Mouse (Mus musculus) bone marrow, adult 2 months (tissue): ENCODE results near the gene Wfdc13.

Source experiments
- CTCF ChIP-seq: fragments of 200-500 bp; IDR thresholded peaks from 2 replicates; pipeline ENCODE4 v1.5.1; 2011; ENCODE audit warnings: low read length, control low read depth; ENCODE audit not compliant: control insufficient read depth, insufficient read depth
- POLR2A ChIP-seq: fragments of 200-500 bp; IDR thresholded peaks from 2 replicates; pipeline ENCODE4 v1.6.1; 2011; ENCODE audit warnings: low read depth, mild to moderate bottlenecking, control low read depth, low read length, borderline replicate concordance; ENCODE audit not compliant: control insufficient read depth

DNA sequence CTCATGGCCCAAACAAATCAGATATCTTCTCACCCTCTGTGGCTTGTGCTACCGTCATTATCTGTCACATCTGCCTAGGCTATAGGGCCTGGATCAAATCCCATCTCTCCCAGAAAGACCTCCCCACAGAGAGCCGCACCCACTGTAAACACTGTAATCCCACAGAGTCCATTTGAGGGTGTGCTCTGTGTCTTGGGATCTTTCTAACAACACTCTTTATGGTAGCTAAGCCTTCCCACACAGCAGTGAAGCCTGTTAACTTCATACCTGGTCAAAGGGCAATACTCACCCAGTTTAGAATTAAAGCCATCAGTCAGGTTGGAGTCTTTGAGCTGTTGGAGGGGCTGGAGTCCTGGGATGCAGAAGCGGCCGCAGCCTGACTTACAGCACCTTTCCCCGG lies 46.8 kb downstream of the Wfdc13 start:
- TF ChIP-seq CTCF, result no peak
- TF ChIP-seq POLR2A, result no peak
